ENCODE assay signal across 23 mouse cellular contexts in the genomic region with DNA sequence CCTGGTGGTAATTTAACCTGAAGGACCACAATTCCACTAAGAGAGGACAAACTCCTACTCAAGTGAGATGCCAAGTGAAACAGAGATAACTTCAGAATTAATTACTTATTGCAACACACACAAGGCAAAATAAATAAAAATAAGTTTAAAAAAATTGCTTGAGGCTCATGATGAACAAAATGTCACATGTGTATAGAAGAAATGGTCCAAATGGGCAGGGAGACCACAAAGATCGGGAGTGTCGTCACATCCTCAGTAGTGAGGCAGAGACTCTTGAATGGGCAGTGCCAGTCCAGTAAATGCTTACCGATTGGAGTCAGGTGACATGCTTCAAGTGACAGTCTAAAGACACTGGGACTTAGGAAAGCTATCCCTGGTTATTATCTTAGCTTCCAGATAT. TPM values are rescaled to one million over a fixed set of nuclear protein-coding genes. Genes with fewer than 3 reads are reported as not detected.
DNase-seq lines count a peak whose midpoint lies in the region; ATAC-seq and TF ChIP-seq lines count a peak whose summit lies in the region.
"Had no signal": no experiment of that assay in that cellular context is flagged by ENCODE, and none has a peak within 500 bp of the region (broad histone marks: within the 10 kb centered on the region; RNA-seq: fewer than 3 reads in every experiment).

No protein-coding gene starts in this region.

- DNase-seq in kidney, adult 2 months = peak; percentile 35
- no peak for DNase-seq in MEL (ENCODE audit: low read depth, low spot score)
- no peak for DNase-seq in liver, embryonic 13.5 days
- no peak for DNase-seq in midbrain, embryonic 11.5 days (ENCODE audit: low spot score, missing footprints)
- no peak for DNase-seq in lung, adult 2 months
- DNase-seq in left cerebral cortex, postnatal 4 days = no peak
- DNase-seq: adrenal gland, adult 8-10 months; adrenal gland, postnatal 25 days; cerebellum, adult 11-12 months; cerebellum, adult 8-10 months; cerebellum, postnatal 10 days; cerebellum, postnatal 36 days; gastrocnemius, postnatal 10 days; heart, adult 11 months had no signal

- no peak for TF ChIP-seq POLR2A in kidney, adult 2 months (IDR thresholded peaks at IDR 0.05; ENCODE audit: low read depth, low read length)
- TF ChIP-seq POLR2A in MEL (IDR thresholded peaks at IDR 0.05; ENCODE audit: control insufficient read depth in 1 of 2, insufficient read depth in 1 of 2, low read depth in 1 of 2, low read length in 2 of 2, poor library complexity in 1 of 2) = no peak
- no peak for TF ChIP-seq POLR2A in lung, adult 2 months (IDR thresholded peaks at IDR 0.05; ENCODE audit: borderline replicate concordance, extremely low read depth, low read depth, low read length)

- H3K9ac ChIP-seq in kidney, embryonic 15.5 days = no peak overlapping the region
- peak overlapping the region; percentile 41 for H3K9ac ChIP-seq in MEL (ENCODE audit: control insufficient read depth, low read depth, low read length, poor library complexity, severe bottlenecking)
- H3K9ac ChIP-seq in liver, embryonic 13.5 days = peak overlapping the region; percentile 55
- H3K9ac ChIP-seq in liver, embryonic 16.5 days (ENCODE audit: low read depth, low read length) = 0 out of 2 replicates have a peak overlapping the region, but pooled peaks have one; percentile 30
- H3K9ac ChIP-seq in midbrain, embryonic 11.5 days (ENCODE audit: low read length) = no peak overlapping the region
- H3K9ac ChIP-seq: forebrain, embryonic 13.5 days; hindbrain, embryonic 12.5 days; hindbrain, embryonic 15.5 days had no signal

- no peak for TF ChIP-seq EP300 in MEL (IDR thresholded peaks at IDR 0.05; ENCODE audit: low read depth in 1 of 2, low read length in 2 of 2)

- no peak for TF ChIP-seq RAD21 in MEL (IDR thresholded peaks at IDR 0.05; ENCODE audit: low read depth, low read length)

- no peaks in the 10 kb centered on the region for H3K36me3 ChIP-seq in kidney, adult 2 months (ENCODE audit: control insufficient read depth, insufficient read depth, low read length)
- no peaks in the 10 kb centered on the region for H3K36me3 ChIP-seq in kidney, embryonic 15.5 days
- H3K36me3 ChIP-seq in MEL (ENCODE audit: control insufficient read depth in 1 of 2, insufficient read depth in 2 of 2, low read length in 2 of 2) = peaks cover 0 to 21% of the 10 kb centered on the region in 2 experiments; a peak in 2 of 4 replicates
- H3K36me3 ChIP-seq in liver, embryonic 13.5 days = 0 out of 2 replicates have a peak, but pooled peaks cover under 1% of the 10 kb centered on the region
- H3K36me3 ChIP-seq in liver, embryonic 16.5 days (ENCODE audit: control insufficient read depth, insufficient read depth) = no peaks in the 10 kb centered on the region
- H3K36me3 ChIP-seq in midbrain, embryonic 11.5 days (ENCODE audit: control insufficient read depth, insufficient read depth, low read length) = no peaks in the 10 kb centered on the region
- H3K36me3 ChIP-seq: forebrain, embryonic 10.5 days; hindbrain, embryonic 12.5 days; hindbrain, embryonic 15.5 days had no signal

- H3K27ac ChIP-seq in kidney, adult 2 months (ENCODE audit: insufficient read depth, low read depth, low read length) = no peak overlapping the region
- no peak overlapping the region for H3K27ac ChIP-seq in kidney, embryonic 15.5 days
- peak overlapping the region; percentile 21; the same call in 1 of the 2 replicates for H3K27ac ChIP-seq in MEL (ENCODE audit: control insufficient read depth, low read depth, low read length)
- H3K27ac ChIP-seq in liver, embryonic 13.5 days = peak overlapping the region; percentile 79
- H3K27ac ChIP-seq in liver, embryonic 16.5 days (ENCODE audit: low read length) = peak overlapping the region; percentile 56
- no peak overlapping the region for H3K27ac ChIP-seq in midbrain, embryonic 11.5 days (ENCODE audit: low read depth, low read length)
- H3K27ac ChIP-seq: forebrain, embryonic 10.5 days; forebrain, embryonic 13.5 days; hindbrain, embryonic 12.5 days; hindbrain, embryonic 15.5 days had no signal

- ATAC-seq in kidney, embryonic 15.5 days (replicated peaks; ENCODE audit: low FRiP score) = no peak
- ATAC-seq in liver, embryonic 13.5 days (ENCODE audit: low read depth) = no peak
- ATAC-seq in liver, embryonic 16.5 days (ENCODE audit: low read depth) = no peak
- no peak for ATAC-seq in midbrain, embryonic 11.5 days (ENCODE audit: low FRiP score)
- ATAC-seq: forebrain, embryonic 13.5 days; forebrain, embryonic 16.5 days; Patski had no signal

- intact Hi-C loops in left cerebral cortex, postnatal 4 days (cut with DNase I) = no loop called here

- H3K9me3 ChIP-seq in kidney, embryonic 15.5 days (replicated peaks) = no peaks in the 10 kb centered on the region
- no peaks in the 10 kb centered on the region for H3K9me3 ChIP-seq in MEL (replicated peaks; ENCODE audit: insufficient read depth, low read length)
- H3K9me3 ChIP-seq in liver, embryonic 13.5 days (replicated peaks) = no peaks in the 10 kb centered on the region
- H3K9me3 ChIP-seq in liver, embryonic 16.5 days (replicated peaks; ENCODE audit: control insufficient read depth, low read length) = no peaks in the 10 kb centered on the region
- no peaks in the 10 kb centered on the region for H3K9me3 ChIP-seq in midbrain, embryonic 11.5 days (ENCODE audit: control insufficient read depth, low read length)
- H3K9me3 ChIP-seq: forebrain, embryonic 10.5 days; forebrain, embryonic 13.5 days; hindbrain, embryonic 12.5 days; hindbrain, embryonic 15.5 days had no signal

- 72% methylated on average over 3 of the region's 3 CpGs for WGBS in kidney, adult 2 months
- WGBS in kidney, embryonic 15.5 days = 76% methylated on average over 3 of the region's 3 CpGs
- 66% methylated on average over 3 of the region's 3 CpGs for WGBS in liver, embryonic 13.5 days (ENCODE audit: insufficient replicate concordance)
- WGBS in liver, embryonic 16.5 days (ENCODE audit: insufficient replicate concordance) = 51% methylated on average over 3 of the region's 3 CpGs
- WGBS in midbrain, embryonic 11.5 days = 82% methylated on average over 3 of the region's 3 CpGs
- WGBS in lung, adult 2 months = 57% methylated on average over 3 of the region's 3 CpGs

- H3K79me2 ChIP-seq in MEL (ENCODE audit: control insufficient read depth, insufficient read depth, low read length, poor library complexity) = no peaks in the 10 kb centered on the region; the same call in 1 of the 2 replicates

- no peak overlapping the region for H3K4me2 ChIP-seq in kidney, embryonic 15.5 days
- peak overlapping the region; percentile 63 for H3K4me2 ChIP-seq in liver, embryonic 13.5 days
- peak overlapping the region; percentile 61 for H3K4me2 ChIP-seq in liver, embryonic 16.5 days (ENCODE audit: low read depth, low read length)
- H3K4me2 ChIP-seq in midbrain, embryonic 11.5 days = no peak overlapping the region
- H3K4me2 ChIP-seq: forebrain, embryonic 13.5 days; hindbrain, embryonic 12.5 days; hindbrain, embryonic 15.5 days had no signal

- no peak overlapping the region for H3K4me3 ChIP-seq in kidney, adult 2 months (ENCODE audit: insufficient read depth, low read depth, low read length)
- no peak overlapping the region for H3K4me3 ChIP-seq in kidney, embryonic 15.5 days (replicated peaks)
- peak overlapping the region; percentile 33 to 54; a peak in 2 of 4 replicates for H3K4me3 ChIP-seq in MEL (ENCODE audit: control insufficient read depth in 1 of 2, insufficient read depth in 1 of 2, low read depth in 2 of 2, low read length in 2 of 2)
- no peak overlapping the region for H3K4me3 ChIP-seq in liver, embryonic 13.5 days (replicated peaks)
- H3K4me3 ChIP-seq in liver, embryonic 16.5 days (ENCODE audit: low read depth, low read length) = no peak overlapping the region
- no peak overlapping the region for H3K4me3 ChIP-seq in midbrain, embryonic 11.5 days (ENCODE audit: low read depth, low read length)
- H3K4me3 ChIP-seq in lung, adult 2 months (replicated peaks; ENCODE audit: extremely low read depth, low read depth, low read length) = no peak overlapping the region
- H3K4me3 ChIP-seq: forebrain, embryonic 10.5 days; forebrain, embryonic 13.5 days; hindbrain, embryonic 12.5 days; hindbrain, embryonic 15.5 days had no signal

- TF ChIP-seq CTCF in kidney, adult 2 months (conservative IDR thresholded peaks at IDR 0.05; ENCODE audit: insufficient read depth, insufficient read length, low read depth, low read length) = no peak
- TF ChIP-seq CTCF in MEL (IDR thresholded peaks at IDR 0.05 in 2 of 3, conservative IDR thresholded peaks at IDR 0.05 in 1 of 3; ENCODE audit: control insufficient read depth in 1 of 3, insufficient read depth in 1 of 3, low read depth in 2 of 3, low read length in 3 of 3, poor library complexity in 1 of 3, severe bottlenecking in 1 of 3) = no peak
- no peak for TF ChIP-seq CTCF in lung, adult 2 months (IDR thresholded peaks at IDR 0.05; ENCODE audit: insufficient read depth, low read length)

- H3K27me3 ChIP-seq in kidney, adult 2 months (replicated peaks; ENCODE audit: control insufficient read depth, insufficient read depth, low read length) = no peaks in the 10 kb centered on the region
- H3K27me3 ChIP-seq in kidney, embryonic 15.5 days = no peaks in the 10 kb centered on the region
- H3K27me3 ChIP-seq in MEL (ENCODE audit: control insufficient read depth in 1 of 2, insufficient read depth in 2 of 2, low read length in 2 of 2) = no peaks in the 10 kb centered on the region
- no peaks in the 10 kb centered on the region for H3K27me3 ChIP-seq in liver, embryonic 13.5 days
- no peaks in the 10 kb centered on the region for H3K27me3 ChIP-seq in liver, embryonic 16.5 days (ENCODE audit: control insufficient read depth, insufficient read depth, low read depth, low read length)
- no peaks in the 10 kb centered on the region for H3K27me3 ChIP-seq in midbrain, embryonic 11.5 days (ENCODE audit: control insufficient read depth, insufficient read depth, low read length)
- H3K27me3 ChIP-seq: forebrain, embryonic 13.5 days; hindbrain, embryonic 12.5 days; hindbrain, embryonic 15.5 days; Patski had no signal

- peaks cover 5% of the 10 kb centered on the region; the same call in 1 of the 2 replicates for H3K4me1 ChIP-seq in kidney, adult 2 months (ENCODE audit: control insufficient read depth, insufficient read depth, low read length)
- H3K4me1 ChIP-seq in kidney, embryonic 15.5 days = peaks cover 18% of the 10 kb centered on the region
- H3K4me1 ChIP-seq in MEL (ENCODE audit: control insufficient read depth in 1 of 2, insufficient read depth in 2 of 2, low read length in 2 of 2) = peaks cover 0 to 22% of the 10 kb centered on the region in 2 experiments; a peak in 2 of 4 replicates
- H3K4me1 ChIP-seq in liver, embryonic 13.5 days (replicated peaks) = peaks cover 52% of the 10 kb centered on the region
- peaks cover 32% of the 10 kb centered on the region for H3K4me1 ChIP-seq in liver, embryonic 16.5 days (ENCODE audit: control insufficient read depth, low read depth, low read length)
- H3K4me1 ChIP-seq in midbrain, embryonic 11.5 days (ENCODE audit: control insufficient read depth, insufficient read depth, low read length) = peaks cover 2% of the 10 kb centered on the region; the same call in 1 of the 2 replicates
- H3K4me1 ChIP-seq in lung, adult 2 months (ENCODE audit: control insufficient read depth, insufficient read depth, low read length) = no peaks in the 10 kb centered on the region
- H3K4me1 ChIP-seq: forebrain, embryonic 13.5 days had no signal

RNA-seq across cellular contexts. Expression of a gene that starts 8.6 kb away (rescaled TPM):
- polyA plus RNA-seq in kidney, adult 2 months (2012; rRNA removed) = 69.8 and 75.0 TPM in 2 replicates
- 11.5 and 12.3 TPM in 2 replicates for polyA plus RNA-seq in kidney, embryonic 15.5 days (2015; fragmentation: Nextera tagmentation; extraction: Ambion mirVana)
- total RNA-seq in MEL (2012; rRNA removed) = 0.03 and 0.04 TPM in 2 replicates
- under 1 TPM in 1 of 2 experiments, not detected in 1; 0.04 TPM for polyA plus RNA-seq in MEL (2012; ENCODE audit: insufficient read depth in 1 of 2, insufficient read length in 2 of 2, low read depth in 1 of 2, low replicate concordance in 2 of 2, missing spikeins in 1 of 2)
- 0.62 and 0.90 TPM in 2 replicates for polyA plus RNA-seq in liver, embryonic 13.5 days (2015; fragmentation: Nextera tagmentation; extraction: Ambion mirVana)
- polyA plus RNA-seq in liver, embryonic 16.5 days (2015; fragmentation: Nextera tagmentation; extraction: Ambion mirVana) = 0.69 and 1.6 TPM in 2 replicates
- polyA plus RNA-seq in midbrain, embryonic 11.5 days (2014; fragmentation: Nextera tagmentation; extraction: Ambion mirVana) = 0.19 and 0.23 TPM in 2 replicates
- 0.31 and 1.1 TPM in 2 replicates for polyA plus RNA-seq in lung, adult 2 months (2012; rRNA removed)
- total RNA-seq in left cerebral cortex, postnatal 4 days (2021) = under 1 TPM; 0.72 to 0.81 TPM

RNA-seq across cellular contexts. Expression of a gene that starts 9.2 kb away (rescaled TPM):
- 185 and 187 TPM in 2 replicates for polyA plus RNA-seq in kidney, adult 2 months (2012; rRNA removed)
- polyA plus RNA-seq in kidney, embryonic 15.5 days (2015; fragmentation: Nextera tagmentation; extraction: Ambion mirVana) = 81.1 and 82.0 TPM in 2 replicates
- 18.0 TPM in 2 replicates for total RNA-seq in MEL (2012; rRNA removed)
- polyA plus RNA-seq in MEL (2012; ENCODE audit: insufficient read depth in 1 of 2, insufficient read length in 2 of 2, low read depth in 1 of 2, low replicate concordance in 2 of 2, missing spikeins in 1 of 2) = 10 to 100 TPM in 1 of 2 experiments, not detected in 1; 69.8 TPM
- 33.1 and 35.6 TPM in 2 replicates for polyA plus RNA-seq in liver, embryonic 13.5 days (2015; fragmentation: Nextera tagmentation; extraction: Ambion mirVana)
- 45.9 and 48.6 TPM in 2 replicates for polyA plus RNA-seq in liver, embryonic 16.5 days (2015; fragmentation: Nextera tagmentation; extraction: Ambion mirVana)
- 33.4 and 37.9 TPM in 2 replicates for polyA plus RNA-seq in midbrain, embryonic 11.5 days (2014; fragmentation: Nextera tagmentation; extraction: Ambion mirVana)
- polyA plus RNA-seq in lung, adult 2 months (2012; rRNA removed) = 197 and 200 TPM in 2 replicates
- 10 to 100 TPM; 19.2 to 20.8 TPM for total RNA-seq in left cerebral cortex, postnatal 4 days (2021)

RNA-seq across cellular contexts. Expression of a gene that starts 25.5 kb away (rescaled TPM):
- polyA plus RNA-seq in kidney, adult 2 months (2012; rRNA removed) = 13.4 and 15.3 TPM in 2 replicates
- 3.8 and 5.9 TPM in 2 replicates for polyA plus RNA-seq in kidney, embryonic 15.5 days (2015; fragmentation: Nextera tagmentation; extraction: Ambion mirVana)
- total RNA-seq in MEL (2012; rRNA removed) = 0.26 TPM in 1 of 2 replicates, not detected in the other
- polyA plus RNA-seq in MEL (2012; ENCODE audit: insufficient read depth in 1 of 2, insufficient read length in 2 of 2, low read depth in 1 of 2, low replicate concordance in 2 of 2, missing spikeins in 1 of 2) = under 1 TPM in 1 of 2 experiments, not detected in 1; 0.11 TPM
- 9.6 and 10.0 TPM in 2 replicates for polyA plus RNA-seq in liver, embryonic 13.5 days (2015; fragmentation: Nextera tagmentation; extraction: Ambion mirVana)
- 17.4 and 17.9 TPM in 2 replicates for polyA plus RNA-seq in liver, embryonic 16.5 days (2015; fragmentation: Nextera tagmentation; extraction: Ambion mirVana)
- 1.6 and 2.1 TPM in 2 replicates for polyA plus RNA-seq in midbrain, embryonic 11.5 days (2014; fragmentation: Nextera tagmentation; extraction: Ambion mirVana)
- polyA plus RNA-seq in lung, adult 2 months (2012; rRNA removed) = 33.3 and 41.8 TPM in 2 replicates
- 1 to 10 TPM; 1.2 to 2.2 TPM for total RNA-seq in left cerebral cortex, postnatal 4 days (2021)
- total RNA-seq: hematopoietic stem cell, adult 5-6 weeks had no signal

RNA-seq across cellular contexts. Expression of a gene that starts 38.6 kb away (rescaled TPM):
- 0.33 and 0.43 TPM in 2 replicates for polyA plus RNA-seq in kidney, adult 2 months (2012; rRNA removed)
- polyA plus RNA-seq in kidney, embryonic 15.5 days (2015; fragmentation: Nextera tagmentation; extraction: Ambion mirVana) = 0.67 and 0.82 TPM in 2 replicates
- total RNA-seq in MEL (2012; rRNA removed) = 0.08 TPM in 1 of 2 replicates, not detected in the other
- polyA plus RNA-seq in MEL (2012; ENCODE audit: insufficient read depth in 1 of 2, insufficient read length in 2 of 2, low read depth in 1 of 2, low replicate concordance in 2 of 2, missing spikeins in 1 of 2) = under 1 TPM in 1 of 2 experiments, not detected in 1; 0.08 TPM
- 0.08 and 0.13 TPM in 2 replicates for polyA plus RNA-seq in liver, embryonic 13.5 days (2015; fragmentation: Nextera tagmentation; extraction: Ambion mirVana)
- 0.05 and 0.08 TPM in 2 replicates for polyA plus RNA-seq in liver, embryonic 16.5 days (2015; fragmentation: Nextera tagmentation; extraction: Ambion mirVana)
- polyA plus RNA-seq in midbrain, embryonic 11.5 days (2014; fragmentation: Nextera tagmentation; extraction: Ambion mirVana) = 0.05 and 0.22 TPM in 2 replicates
- 10.2 TPM in 2 replicates for polyA plus RNA-seq in lung, adult 2 months (2012; rRNA removed)
- 1 to 10 TPM in 1 of 2 experiments, under 1 TPM in 1; 0.74 to 1.1 TPM for total RNA-seq in left cerebral cortex, postnatal 4 days (2021)

Comparison
In these comparisons a context has a peak if more than half of its experiments do, and no peak if none do; other contexts are left out.
1. H3K27ac ChIP-seq: peak in MEL (single experiment), liver, embryonic 13.5 days (single experiment) and liver, embryonic 16.5 days (single experiment); none in kidney, adult 2 months (single experiment), kidney, embryonic 15.5 days (single experiment) and midbrain, embryonic 11.5 days (single experiment).
2. H3K4me3 ChIP-seq: peak in MEL (2 of 2); none in kidney, adult 2 months (single experiment), kidney, embryonic 15.5 days (single experiment), liver, embryonic 13.5 days (single experiment), liver, embryonic 16.5 days (single experiment), midbrain, embryonic 11.5 days (single experiment) and lung, adult 2 months (single experiment).
3. H3K4me2 ChIP-seq: peak in liver, embryonic 13.5 days (single experiment) and liver, embryonic 16.5 days (single experiment); none in kidney, embryonic 15.5 days (single experiment) and midbrain, embryonic 11.5 days (single experiment).
4. H3K9ac ChIP-seq: peak in MEL (single experiment), liver, embryonic 13.5 days (single experiment) and liver, embryonic 16.5 days (single experiment); none in kidney, embryonic 15.5 days (single experiment) and midbrain, embryonic 11.5 days (single experiment).